Mouse (Mus musculus): ENCODE measurements around the gene Ndc80. TPM values are rescaled to one million over a fixed set of nuclear protein-coding genes. Genes with fewer than 3 reads are reported as not detected.
"Not testable (repeated sequence)": the region's sequence is repeated elsewhere in the genome, so short reads cannot be mapped to it uniquely, and the experiment has no call there.

Ndc80 gene
- polyA plus RNA-seq, 1 experiment from 2014 or later: 11.3 TPM

GRCm38 (mm10) chr17:71460312-71460711 is 66.3 kb downstream of the Ndc80 start:
- no peak overlapping the region for H3K27ac ChIP-seq (replicated peaks)
- ATAC-seq (ENCODE audit: low FRiP score, low TSS enrichment): no peak
- H3K36me3 ChIP-seq (ENCODE audit: control insufficient read depth, insufficient read depth, low read length): 0 out of 2 replicates have a peak, but pooled peaks cover 4% of the 10 kb centered on the region
- no peaks in the 10 kb centered on the region for H3K27me3 ChIP-seq (ENCODE audit: control insufficient read depth, insufficient read depth, low read length)
- H3K9me3 ChIP-seq (ENCODE audit: control insufficient read depth, low read length): no peaks in the 10 kb centered on the region
- WGBS: 90% methylated on average over 3 of the region's 3 CpGs
- TF ChIP-seq EP300 (optimal IDR thresholded peaks at IDR 0.05): no peak
- no peak for TF ChIP-seq CTCF (IDR thresholded peaks at IDR 0.05; ENCODE audit: low read depth)
- H3K9ac ChIP-seq (ENCODE audit: low read length): no peak overlapping the region
- no peaks in the 10 kb centered on the region for H3K4me1 ChIP-seq (replicated peaks; ENCODE audit: control insufficient read depth, insufficient read depth)
- no peak overlapping the region for H3K4me3 ChIP-seq (ENCODE audit: low read depth, low read length)
- H3K4me2 ChIP-seq (replicated peaks; ENCODE audit: low read depth): no peak overlapping the region
- DNase-seq (ENCODE audit: low spot score): no peak

DNA sequence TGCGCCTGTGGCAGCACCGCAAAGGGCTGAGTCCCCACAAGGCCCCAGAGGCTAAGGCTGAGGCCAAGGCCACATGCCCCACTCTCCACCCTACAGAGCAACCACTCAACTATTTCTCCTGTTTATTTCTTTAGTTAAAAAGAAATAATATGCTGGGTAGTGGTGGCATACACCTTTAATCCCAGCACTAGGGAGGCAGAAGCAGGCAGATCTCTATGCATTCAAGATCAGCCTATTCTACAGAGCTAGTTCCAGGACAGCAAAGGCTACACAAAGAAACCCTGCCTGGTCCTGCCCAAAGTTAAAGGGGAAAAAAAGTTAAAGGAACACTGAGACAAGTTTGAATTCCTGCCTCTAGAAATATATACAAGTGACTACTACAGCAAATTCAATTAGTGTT is 66.8 kb downstream of the Ndc80 start, which contains the start of gene Gm4707:
Gm4707 (minus strand) TSS at position 101 of the 400 bp plus-strand sequence.
- no peak within 1 kb of the TSS for H3K4me3 ChIP-seq (ENCODE audit: low read depth, low read length)
- H3K9ac ChIP-seq (ENCODE audit: low read length): no peak within 1 kb of the TSS
- DNase-seq (ENCODE audit: low spot score) (no peak), ATAC-seq (ENCODE audit: low FRiP score, low TSS enrichment) (no peak)
- 0 out of 2 replicates have a peak, but pooled peaks cover 4% of the 10 kb centered on the region for H3K36me3 ChIP-seq (ENCODE audit: control insufficient read depth, insufficient read depth, low read length)
- no peak within 1 kb of the TSS for H3K27ac ChIP-seq (replicated peaks)
- no peaks in the 10 kb centered on the region for H3K9me3 ChIP-seq (ENCODE audit: control insufficient read depth, low read length)
- no peaks in the 10 kb centered on the region for H3K4me1 ChIP-seq (replicated peaks; ENCODE audit: control insufficient read depth, insufficient read depth)
- H3K4me2 ChIP-seq (replicated peaks; ENCODE audit: low read depth): no peak within 1 kb of the TSS
- H3K27me3 ChIP-seq (ENCODE audit: control insufficient read depth, insufficient read depth, low read length): no peaks in the 10 kb centered on the region
- no peak for TF ChIP-seq EP300 (optimal IDR thresholded peaks at IDR 0.05)
- no peak for TF ChIP-seq CTCF (IDR thresholded peaks at IDR 0.05; ENCODE audit: low read depth)
- 98% methylated on average over 2 of the region's 2 CpGs for WGBS

- H3K36me3 ChIP-seq (ENCODE audit: control insufficient read depth, insufficient read depth, low read length); H3K4me2 ChIP-seq (replicated peaks; ENCODE audit: low read depth); H3K4me3 ChIP-seq (ENCODE audit: low read depth, low read length); H3K27ac ChIP-seq (replicated peaks); H3K9ac ChIP-seq (ENCODE audit: low read length); ATAC-seq (ENCODE audit: low FRiP score, low TSS enrichment); H3K9me3 ChIP-seq (ENCODE audit: control insufficient read depth, low read length); H3K4me1 ChIP-seq (replicated peaks; ENCODE audit: control insufficient read depth, insufficient read depth); DNase-seq (ENCODE audit: low spot score); H3K27me3 ChIP-seq (ENCODE audit: control insufficient read depth, insufficient read depth, low read length): not testable (repeated sequence)
- WGBS: 96% methylated on average over 5 of the region's 6 CpGs
Measured at GRCm38 (mm10) chr17:71457361-71457760, 69.3 kb downstream of the Ndc80 start.

Other genes with a start within 250 kb of the Ndc80 start
- gene Emilin2, start 214.9 kb downstream of the Ndc80 start, polyA plus RNA-seq (2015; fragmentation: Nextera tagmentation; extraction: Ambion mirVana): 1.4 TPM in 2 replicates
- gene Gm4707, start 66.9 kb downstream of the Ndc80 start, polyA plus RNA-seq (2015; fragmentation: Nextera tagmentation; extraction: Ambion mirVana): 0.46 and 0.98 TPM in 2 replicates
- 21.5 and 22.6 TPM in 2 replicates for gene Smchd1, start 51.5 kb downstream of the Ndc80 start, polyA plus RNA-seq (2015; fragmentation: Nextera tagmentation; extraction: Ambion mirVana)
- 0.62 and 1.0 TPM in 2 replicates for gene Spdya, start 25.2 kb upstream of the Ndc80 start, polyA plus RNA-seq (2015; fragmentation: Nextera tagmentation; extraction: Ambion mirVana)
- 28.0 and 30.6 TPM in 2 replicates for gene Wdr43, start 89.0 kb upstream of the Ndc80 start, polyA plus RNA-seq (2015; fragmentation: Nextera tagmentation; extraction: Ambion mirVana)
- 0.55 and 0.68 TPM in 2 replicates for gene Togaram2, start 146.4 kb upstream of the Ndc80 start, polyA plus RNA-seq (2015; fragmentation: Nextera tagmentation; extraction: Ambion mirVana)
- 0.04 TPM in 1 of 2 replicates, not detected in the other for gene Pcare, start 226.0 kb upstream of the Ndc80 start, polyA plus RNA-seq (2015; fragmentation: Nextera tagmentation; extraction: Ambion mirVana)
- gene Clip4, start 241.6 kb upstream of the Ndc80 start, polyA plus RNA-seq (2015; fragmentation: Nextera tagmentation; extraction: Ambion mirVana): 12.5 and 14.2 TPM in 2 replicates